Mouse (Mus musculus): ENCODE data around the gene Wfs1. TPM values are rescaled to one million over a fixed set of nuclear protein-coding genes. Genes with fewer than 3 reads are reported as not detected.
"Not testable (repeated sequence)": the region's sequence is repeated elsewhere in the genome, so short reads cannot be mapped to it uniquely, and the experiment has no call there.

Gene Wfs1
- total RNA-seq, 2 experiments from 2014 or later, result 49.9 to 86.0 TPM

GRCm38 (mm10) chr5:36944552-36944951 is 44.5 kb downstream of the Wfs1 start:
- intact Hi-C loops (cut with DNase I), result no loop called here
- Histone ChIP-seq H3K4me3 (no peak overlapping the region), H3K27ac (no peak overlapping the region)
- DNase-seq, result no peak
- no peak for TF ChIP-seq CTCF (IDR thresholded peaks at IDR 0.05)

GRCm38 (mm10) chr5:36942446-36942845 is 46.6 kb downstream of the Wfs1 start:
- Histone ChIP-seq H3K4me3 (no peak overlapping the region), H3K27ac (no peak overlapping the region)
- peak; percentile 19; the same call in 1 of the 2 replicates for TF ChIP-seq CTCF (IDR thresholded peaks at IDR 0.05)
- intact Hi-C loops (cut with DNase I), result no loop called here
- DNase-seq, result no peak

DNA sequence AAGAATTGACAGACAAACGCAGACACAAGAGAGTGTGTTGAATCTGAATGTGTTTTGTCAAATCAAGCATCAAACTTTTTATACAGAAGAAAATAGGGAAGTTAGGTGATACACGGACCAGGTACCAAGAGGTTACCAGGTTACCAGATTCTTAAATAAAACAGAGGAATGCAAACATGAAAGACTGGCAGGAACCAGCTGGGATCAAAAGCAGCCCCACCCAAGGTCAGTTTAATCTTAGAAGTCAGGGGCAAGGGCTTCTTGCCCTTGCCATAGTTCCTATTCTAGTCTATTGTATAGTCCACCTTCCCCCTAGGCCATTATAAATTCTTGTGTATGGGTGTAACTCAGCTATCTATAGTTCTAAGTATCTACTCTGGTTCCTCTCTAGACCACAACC is 50.0 kb downstream of the Wfs1 start:
- H3K27ac ChIP-seq; H3K4me3 ChIP-seq; intact Hi-C loops (cut with DNase I); DNase-seq: not testable (repeated sequence)

- no peak for DNase-seq
- H3K4me3 ChIP-seq, result no peak overlapping the region
- H3K27ac ChIP-seq, result no peak overlapping the region
- no peak for TF ChIP-seq CTCF (IDR thresholded peaks at IDR 0.05)
- intact Hi-C loops (cut with DNase I), result no loop called here
These were observed 51.0 kb downstream of the Wfs1 start for GRCm38 (mm10) chr5:36938021-36938420.

- Histone ChIP-seq H3K27ac (peak overlapping the region; percentile 71), H3K4me3 (peak overlapping the region; percentile 11; the same call in 1 of the 2 replicates)
- peak; percentile 42 for TF ChIP-seq CTCF (IDR thresholded peaks at IDR 0.05)
- intact Hi-C loops (cut with DNase I), result no loop called here
- peak; percentile 24 for DNase-seq
These were observed 52.5 kb downstream of the Wfs1 start for GRCm38 (mm10) chr5:36936548-36936947.

- H3K4me3 ChIP-seq, result peak overlapping the region; percentile 11
- peak overlapping the region; percentile 71 for H3K27ac ChIP-seq
- DNase-seq, result peak; percentile 26
- intact Hi-C loops (cut with DNase I), result no loop called here
- no peak for TF ChIP-seq CTCF (IDR thresholded peaks at IDR 0.05)
These were observed 53.2 kb downstream of the Wfs1 start for GRCm38 (mm10) chr5:36935486-36936473.

DNA sequence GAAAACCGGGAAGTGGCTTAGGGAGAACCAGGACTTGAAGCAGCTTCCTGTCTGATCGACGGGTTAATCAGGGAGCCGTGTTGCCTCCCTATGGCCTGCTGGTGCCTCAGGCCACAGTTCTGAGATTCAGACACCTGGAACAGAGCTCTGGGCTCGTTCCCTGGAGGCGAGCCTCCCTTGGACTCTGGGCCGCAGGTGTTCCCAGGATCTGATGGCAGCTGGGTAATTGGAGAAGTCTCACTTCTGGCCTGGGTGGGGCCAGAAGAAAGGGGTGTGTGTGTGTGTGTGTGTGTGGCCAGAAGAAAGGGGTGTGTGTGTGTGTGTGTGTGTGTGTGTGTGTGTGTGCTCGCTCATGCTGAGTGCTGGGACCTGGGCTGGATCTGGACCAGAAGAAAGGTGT is 55.6 kb downstream of the Wfs1 start:
- TF ChIP-seq CTCF (IDR thresholded peaks at IDR 0.05), result no peak
- no peak for DNase-seq
- Histone ChIP-seq H3K27ac (no peak overlapping the region), H3K4me3 (no peak overlapping the region)
- intact Hi-C loops (cut with DNase I), result no loop called here

DNA sequence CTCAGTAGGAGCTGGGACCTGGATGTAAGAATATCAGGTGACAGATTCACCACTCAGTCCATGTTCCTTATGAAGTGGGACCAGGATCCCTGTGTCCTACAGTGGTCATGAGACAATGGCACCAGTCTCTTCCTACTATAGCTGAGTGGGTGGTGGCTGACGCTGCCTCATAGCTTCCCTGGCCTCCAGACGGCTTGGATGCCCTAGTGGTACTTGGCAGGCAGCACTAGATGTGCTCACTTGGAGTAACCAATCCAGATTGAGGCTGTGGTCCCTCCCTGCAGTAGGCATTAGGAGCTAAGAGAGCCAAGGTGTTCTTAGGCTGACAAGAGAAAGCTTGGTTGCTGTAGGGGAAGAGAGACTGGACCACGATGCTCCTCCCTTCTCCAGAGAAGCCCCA is 59.6 kb downstream of the Wfs1 start:
- Histone ChIP-seq H3K4me3 (no peak overlapping the region), H3K27ac (no peak overlapping the region)
- no peak for TF ChIP-seq CTCF (IDR thresholded peaks at IDR 0.05)
- DNase-seq, result no peak
- intact Hi-C loops (cut with DNase I), result no loop called here

- TF ChIP-seq CTCF (IDR thresholded peaks at IDR 0.05), result peak; percentile 30
- intact Hi-C loops (cut with DNase I), result no loop called here
- no peak overlapping the region for H3K4me3 ChIP-seq
- no peak overlapping the region for H3K27ac ChIP-seq
- no peak for DNase-seq
These were observed 60.3 kb downstream of the Wfs1 start for GRCm38 (mm10) chr5:36928701-36929100.

GRCm38 (mm10) chr5:36923826-36924700 is 64.9 kb downstream of the Wfs1 start:
- intact Hi-C loops (cut with DNase I), result no loop called here
- Histone ChIP-seq H3K27ac (peak overlapping the region; percentile 54), H3K4me3 (no peak overlapping the region)
- TF ChIP-seq CTCF (IDR thresholded peaks at IDR 0.05), result no peak
- no peak for DNase-seq

DNA sequence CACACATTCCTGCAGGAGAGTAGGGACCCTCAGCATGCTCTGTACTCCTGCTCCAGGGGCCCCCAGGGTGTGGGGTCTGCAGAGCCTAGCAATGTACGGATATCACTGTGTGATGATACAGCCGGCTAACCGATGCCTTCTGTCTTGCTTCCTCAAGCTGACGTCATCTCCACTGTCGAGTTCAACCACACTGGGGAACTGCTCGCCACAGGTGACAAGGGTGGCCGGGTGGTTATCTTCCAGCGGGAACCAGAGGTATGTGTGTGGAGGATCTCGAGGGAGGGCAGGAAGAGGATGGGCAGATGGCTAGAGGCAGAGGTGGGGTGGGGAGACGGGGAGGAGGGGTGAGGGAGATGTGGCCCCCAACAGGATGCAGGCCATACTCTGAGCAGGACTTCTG is 66.2 kb downstream of the Wfs1 start:
- DNase-seq, result no peak
- intact Hi-C loops (cut with DNase I), result no loop called here
- no peak for TF ChIP-seq CTCF (IDR thresholded peaks at IDR 0.05)

GRCm38 (mm10) chr5:36921871-36922270 is 67.1 kb downstream of the Wfs1 start:
- no peak overlapping the region for H3K27ac ChIP-seq
- no peak overlapping the region for H3K4me3 ChIP-seq
- TF ChIP-seq CTCF (IDR thresholded peaks at IDR 0.05), result no peak
- no peak for DNase-seq
- intact Hi-C loops (cut with DNase I), result no loop called here

More for the DNA sequence above, 66.2 kb downstream of the Wfs1 start:
- no peak overlapping the region for H3K4me3 ChIP-seq
- H3K27ac ChIP-seq, result no peak overlapping the region

GRCm38 (mm10) chr5:36920072-36920471 is 68.9 kb downstream of the Wfs1 start:
- intact Hi-C loops (cut with DNase I), result no loop called here
- Histone ChIP-seq H3K4me3 (no peak overlapping the region), H3K27ac (no peak overlapping the region)
- TF ChIP-seq CTCF (IDR thresholded peaks at IDR 0.05), result peak; percentile 51
- no peak for DNase-seq
